Mouse (Mus musculus) CH12.LX (cell line): Measurements from ENCODE around the gene Tlnrd1. TPM values are rescaled to one million over a fixed set of nuclear protein-coding genes. Genes with fewer than 3 reads are reported as not detected.

Experiments used
- DNase-seq: peaks from one replicate; pipeline ENCODE4 v3.0.0-alpha.2; 2013; ENCODE audit errors: extremely low read depth
- H3K27ac ChIP-seq: 2 replicates; pipeline ENCODE4 v1.5.1; 2012; ENCODE audit warnings: low read depth, mild to moderate bottlenecking, control low read depth, moderate library complexity; ENCODE audit not compliant: insufficient read depth
- H3K27me3 ChIP-seq: replicated peaks from 2 replicates; pipeline ENCODE3; 2012; ENCODE audit warnings: inconsistent platforms
- H3K36me3 ChIP-seq, 2 experiments: replicated peaks in 1 of 2; 2 replicates each; pipeline versions ENCODE3 to v1.6.1; 2012; ENCODE audit warnings: inconsistent platforms in 1 of 2, low read length in 1 of 2, mild to moderate bottlenecking in 1 of 2, mixed read lengths in 1 of 2, moderate library complexity in 1 of 2; ENCODE audit not compliant: control insufficient read depth in 1 of 2, insufficient read depth in 1 of 2
- H3K4me1 ChIP-seq, 2 experiments: 2 replicates each; pipeline ENCODE4 v1.6.1; 2012; ENCODE audit warnings: inconsistent platforms in 1 of 2, moderate library complexity in 1 of 2; ENCODE audit not compliant: insufficient read depth in 2 of 2, control insufficient read depth in 1 of 2
- H3K4me2 ChIP-seq: 2 replicates; pipeline ENCODE4 v1.6.1; 2012; ENCODE audit warnings: low read depth, mild to moderate bottlenecking, control low read depth; ENCODE audit not compliant: poor library complexity, insufficient read depth, severe bottlenecking
- H3K4me3 ChIP-seq, 3 experiments: fragments of 150-350 bp in 1 of 3; sonication (generic) in 1 of 3; replicated peaks in 1 of 3; 2 replicates each; pipeline versions ENCODE3 to v1.5.1; 2011 to 2012; ENCODE audit warnings: low read depth in 2 of 3, low read length in 2 of 3, mild to moderate bottlenecking in 2 of 3, moderate library complexity in 2 of 3, control low read depth in 1 of 3, improper control_type of control experiment in 1 of 3, inconsistent platforms in 1 of 3, mixed read lengths in 1 of 3; ENCODE audit not compliant: poor library complexity in 1 of 3
- H3K79me2 ChIP-seq: replicated peaks from 2 replicates; pipeline ENCODE4 v1.6.1; 2012; ENCODE audit warnings: mild to moderate bottlenecking, moderate library complexity; ENCODE audit not compliant: control insufficient read depth, poor library complexity, insufficient read depth, severe bottlenecking; ENCODE audit errors: extremely low read depth
- H3K9ac ChIP-seq: 2 replicates; pipeline ENCODE4 v1.6.1; 2012; ENCODE audit warnings: low read depth, mild to moderate bottlenecking, control low read depth, moderate library complexity; ENCODE audit not compliant: insufficient read depth
- H3K9me3 ChIP-seq: replicated peaks from 2 replicates; pipeline ENCODE3; 2012; ENCODE audit warnings: low read length, inconsistent platforms, mixed read lengths
- BHLHE40 ChIP-seq: IDR thresholded peaks from 2 replicates; pipeline ENCODE4 v1.6.1; 2011; ENCODE audit warnings: mild to moderate bottlenecking, low read depth, low read length, improper control_type of control experiment
- CHD1 ChIP-seq: IDR thresholded peaks from 2 replicates; pipeline ENCODE4 v1.6.1; 2012; ENCODE audit warnings: low read depth, low read length, improper control_type of control experiment, inconsistent platforms
- CHD2 ChIP-seq: IDR thresholded peaks from 2 replicates; pipeline ENCODE4 v1.6.1; 2011; ENCODE audit warnings: low read length, improper control_type of control experiment
- CTCF ChIP-seq, 2 experiments: IDR thresholded peaks in 1 of 2; conservative IDR thresholded peaks in 1 of 2; 2 replicates each; pipeline ENCODE4 v1.5.1; 2011 to 2012; ENCODE audit warnings: low read depth in 2 of 2, low read length in 2 of 2, improper control_type of control experiment in 1 of 2, inconsistent platforms in 1 of 2, mild to moderate bottlenecking in 1 of 2, moderate library complexity in 1 of 2
- E2F4 ChIP-seq: IDR thresholded peaks from 2 replicates; pipeline ENCODE4 v1.6.1; 2011; ENCODE audit warnings: low read depth, low read length, improper control_type of control experiment; ENCODE audit not compliant: insufficient replicate concordance
- ELF1 ChIP-seq: IDR thresholded peaks from 2 replicates; pipeline ENCODE4 v1.6.1; 2014; ENCODE audit warnings: low read depth, mild to moderate bottlenecking, inconsistent platforms, low read length, improper control_type of control experiment
- EP300 ChIP-seq: IDR thresholded peaks from 2 replicates; pipeline ENCODE4 v1.6.1; 2011; ENCODE audit warnings: low read length, improper control_type of control experiment
- ETS1 ChIP-seq: conservative IDR thresholded peaks from 2 replicates; pipeline ENCODE4 v1.6.1; 2012; ENCODE audit warnings: low read depth, mild to moderate bottlenecking, inconsistent platforms, low read length, improper control_type of control experiment, moderate library complexity
- HCFC1 ChIP-seq: IDR thresholded peaks from 2 replicates; pipeline ENCODE4 v1.6.1; 2012; ENCODE audit warnings: low read depth, mild to moderate bottlenecking, inconsistent platforms, low read length, improper control_type of control experiment
- IRF4 ChIP-seq: IDR thresholded peaks from 2 replicates; pipeline ENCODE4 v1.6.1; 2014; ENCODE audit warnings: low read depth, mild to moderate bottlenecking, inconsistent platforms, low read length, improper control_type of control experiment
- JUN ChIP-seq: IDR thresholded peaks from 2 replicates; pipeline ENCODE4 v1.6.1; 2011; ENCODE audit warnings: low read depth, mild to moderate bottlenecking, low read length, improper control_type of control experiment, moderate library complexity; ENCODE audit not compliant: insufficient read depth
- JUND ChIP-seq: conservative IDR thresholded peaks from 2 replicates; pipeline ENCODE4 v1.6.1; 2011; ENCODE audit warnings: low read depth, low read length, improper control_type of control experiment
- KAT2A ChIP-seq: IDR thresholded peaks from 2 replicates; pipeline ENCODE4 v1.6.1; 2012; ENCODE audit warnings: low read length, improper control_type of control experiment, inconsistent platforms; ENCODE audit not compliant: insufficient replicate concordance
- MAFK ChIP-seq: IDR thresholded peaks from 2 replicates; pipeline ENCODE4 v1.6.1; 2011; ENCODE audit warnings: low read length, improper control_type of control experiment; ENCODE audit not compliant: insufficient replicate concordance
- MAZ ChIP-seq: IDR thresholded peaks from 2 replicates; pipeline ENCODE4 v1.6.1; 2012; ENCODE audit warnings: low read depth, mild to moderate bottlenecking, inconsistent platforms, low read length, improper control_type of control experiment, moderate library complexity
- MEF2A ChIP-seq: IDR thresholded peaks from 2 replicates; pipeline ENCODE4 v1.6.1; 2014; ENCODE audit warnings: low read depth, mild to moderate bottlenecking, inconsistent platforms, low read length, improper control_type of control experiment, borderline replicate concordance
- MYC ChIP-seq: IDR thresholded peaks from 2 replicates; pipeline ENCODE4 v1.6.1; 2011; ENCODE audit warnings: low read depth, mild to moderate bottlenecking, improper control_type of control experiment, low read length
- NELFE ChIP-seq: IDR thresholded peaks from 2 replicates; pipeline ENCODE4 v1.6.1; 2011; ENCODE audit warnings: low read depth, low read length, improper control_type of control experiment
- NRF1 ChIP-seq: IDR thresholded peaks from 2 replicates; pipeline ENCODE4 v1.6.1; 2014; ENCODE audit warnings: low read depth, mild to moderate bottlenecking, inconsistent platforms, low read length, improper control_type of control experiment, moderate library complexity
- PAX5 ChIP-seq: IDR thresholded peaks from 2 replicates; pipeline ENCODE4 v1.6.1; 2012; ENCODE audit warnings: low read length, inconsistent platforms, mixed read lengths
- POLR2A ChIP-seq: IDR thresholded peaks from 2 replicates; pipeline ENCODE4 v1.6.1; 2011; ENCODE audit warnings: low read depth, mild to moderate bottlenecking, improper control_type of control experiment, low read length
- RAD21 ChIP-seq: IDR thresholded peaks from 2 replicates; pipeline ENCODE4 v1.6.1; 2011; ENCODE audit warnings: low read depth, mild to moderate bottlenecking, low read length, improper control_type of control experiment, moderate library complexity
- SIN3A ChIP-seq: IDR thresholded peaks from 2 replicates; pipeline ENCODE4 v1.6.1; 2012; ENCODE audit warnings: low read length, improper control_type of control experiment, inconsistent platforms
- SMC3 ChIP-seq: IDR thresholded peaks from 2 replicates; pipeline ENCODE4 v1.6.1; 2011; ENCODE audit warnings: low read depth, low read length, improper control_type of control experiment
- TBP ChIP-seq: conservative IDR thresholded peaks from 2 replicates; pipeline ENCODE4 v1.6.1; 2011; ENCODE audit warnings: low read depth, low read length, improper control_type of control experiment
- TCF12 ChIP-seq: IDR thresholded peaks from 2 replicates; pipeline ENCODE4 v1.6.1; 2014; ENCODE audit warnings: low read depth, mild to moderate bottlenecking, inconsistent platforms, low read length, improper control_type of control experiment
- UBTF ChIP-seq: IDR thresholded peaks from 2 replicates; pipeline ENCODE4 v1.6.1; 2012; ENCODE audit warnings: low read depth, mild to moderate bottlenecking, inconsistent platforms, low read length, improper control_type of control experiment, moderate library complexity
- USF2 ChIP-seq: conservative IDR thresholded peaks from 2 replicates; pipeline ENCODE4 v1.6.1; 2011; ENCODE audit warnings: low read depth, low read length, improper control_type of control experiment
- ZC3H11A ChIP-seq: IDR thresholded peaks from 2 replicates; pipeline ENCODE4 v1.6.1; 2012; ENCODE audit warnings: low read depth, mild to moderate bottlenecking, inconsistent platforms, low read length, improper control_type of control experiment
- ZMIZ1 ChIP-seq: IDR thresholded peaks from 2 replicates; pipeline ENCODE4 v1.6.1; 2012; ENCODE audit warnings: low read depth, mild to moderate bottlenecking, inconsistent platforms, low read length, improper control_type of control experiment
- ZNF384 ChIP-seq: IDR thresholded peaks from 2 replicates; pipeline ENCODE4 v1.6.1; 2012; ENCODE audit warnings: low read depth, low read length, improper control_type of control experiment, inconsistent platforms
- dilution Hi-C: fragments of 300-500 bp; cut with MboI; formaldehyde crosslinking; loops from 2 replicates; pipeline ENCODE4 v1.14.3; 2020; ENCODE audit warnings: low sequenced_read_pairs; ENCODE audit not compliant: extremely low pct_unique_long_range_greater_than_20kb, extremely low pct_ligation_motif_present
- in situ Hi-C: fragments of 300-500 bp; cut with MboI; formaldehyde crosslinking; loops from 3 replicates; pipeline ENCODE4 v1.14.3; 2019; ENCODE audit warnings: low sequenced_read_pairs, low pct_ligation_motif_present, low pct_unique_long_range_greater_than_20kb, mixed read lengths
- polyA plus RNA-seq: library from polyadenylated mRNA; unstranded; fragments of >175 nt; gene quantifications from 2 replicates; pipeline ENCODE4 v1.2.1, GENCODE M21; 2012; ENCODE audit warnings: low read depth; ENCODE audit not compliant: insufficient read length
- total RNA-seq, 2 experiments: library from RNA; depleted of rRNA; stranded (reverse); fragments of 300-350 nt in 1 of 2; fragments of >200 nt in 1 of 2; gene quantifications; 2 replicates each; pipeline ENCODE4 v1.2.3; 2012 to 2014

The Tlnrd1 gene
- total and polyA plus RNA-seq, 3 experiments, result 5.5 to 15.6 (median 10.6) TPM

- Histone ChIP-seq H3K79me2 (no peaks in the 10 kb centered on the region), H3K4me1 (peaks cover 10 to 17% of the 10 kb centered on the region in 2 experiments; a peak in 3 of 4 replicates), H3K27ac (no peak overlapping the region), H3K36me3 (no peaks in the 10 kb centered on the region), H3K9me3 (no peaks in the 10 kb centered on the region), H3K4me3 (no peak overlapping the region), H3K27me3 (no peaks in the 10 kb centered on the region), H3K4me2 (no peak overlapping the region), H3K9ac (no peak overlapping the region)
- dilution Hi-C loops, result no loop called here
- no peak for DNase-seq
- TF ChIP-seq USF2, result no peak
- no peak for TF ChIP-seq CHD2
- no peak for TF ChIP-seq HCFC1
- TF ChIP-seq IRF4, result no peak
- TF ChIP-seq SMC3, result no peak
- TF ChIP-seq BHLHE40, result no peak
- TF ChIP-seq JUND, result no peak
- no peak for TF ChIP-seq RAD21
- TF ChIP-seq MAFK, result no peak
- no peak for TF ChIP-seq TBP
- no peak for TF ChIP-seq CTCF (conservative IDR thresholded peaks at IDR 0.05 in 1 of 2, IDR thresholded peaks at IDR 0.05 in 1 of 2; ENCODE audit: low read depth in 2 of 2, low read length in 2 of 2)
- TF ChIP-seq PAX5, result no peak
- in situ Hi-C loops, result no loop called here
Observed at GRCm38 (mm10) chr7:83863554-83863953, 20.6 kb downstream of the Tlnrd1 start.

GRCm38 (mm10) chr7:83859378-83860083 lies 24.6 kb downstream of the Tlnrd1 start:
- dilution Hi-C loops, result no loop called here
- no peak overlapping the region for H3K27ac ChIP-seq
- no peak overlapping the region for H3K9ac ChIP-seq
- TF ChIP-seq UBTF (peak; percentile 98), ETS1 (0 out of 2 replicates have a peak, but pooled peaks have one; percentile 6), CHD2 (no peak), ZC3H11A (no peak), MEF2A (0 out of 2 replicates have a peak, but pooled peaks have one; percentile 30), JUND (no peak), POLR2A (no peak), SIN3A (0 out of 2 replicates have a peak, but pooled peaks have one; percentile 28), MAZ (no peak), CTCF (conservative IDR thresholded peaks at IDR 0.05 in 1 of 2, IDR thresholded peaks at IDR 0.05 in 1 of 2; ENCODE audit: low read depth in 2 of 2, low read length in 2 of 2) (no peak), TCF12 (no peak; the same call in 1 of the 2 replicates), ZMIZ1 (no peak), MYC (no peak), E2F4 (no peak), NELFE (no peak), ZNF384 (no peak), CHD1 (no peak), IRF4 (no peak), TBP (peak; percentile 97), NRF1 (no peak), RAD21 (no peak), ELF1 (no peak), JUN (no peak), KAT2A (no peak), EP300 (no peak), SMC3 (no peak; the same call in 1 of the 2 replicates), BHLHE40 (no peak)

More at GRCm38 (mm10) chr7:83859378-83860083, 24.6 kb downstream of the Tlnrd1 start:
- Histone ChIP-seq H3K79me2 (no peaks in the 10 kb centered on the region), H3K4me2 (no peak overlapping the region), H3K9me3 (no peaks in the 10 kb centered on the region), H3K36me3 (no peaks in the 10 kb centered on the region), H3K27me3 (no peaks in the 10 kb centered on the region), H3K4me3 (no peak overlapping the region), H3K4me1 (peaks cover 20 to 55% of the 10 kb centered on the region in 2 experiments)
- in situ Hi-C loops, result no loop called here
- peak; percentile 63 for DNase-seq
